Mouse (Mus musculus): ENCODE measurements around the gene Actr8.

DNA sequence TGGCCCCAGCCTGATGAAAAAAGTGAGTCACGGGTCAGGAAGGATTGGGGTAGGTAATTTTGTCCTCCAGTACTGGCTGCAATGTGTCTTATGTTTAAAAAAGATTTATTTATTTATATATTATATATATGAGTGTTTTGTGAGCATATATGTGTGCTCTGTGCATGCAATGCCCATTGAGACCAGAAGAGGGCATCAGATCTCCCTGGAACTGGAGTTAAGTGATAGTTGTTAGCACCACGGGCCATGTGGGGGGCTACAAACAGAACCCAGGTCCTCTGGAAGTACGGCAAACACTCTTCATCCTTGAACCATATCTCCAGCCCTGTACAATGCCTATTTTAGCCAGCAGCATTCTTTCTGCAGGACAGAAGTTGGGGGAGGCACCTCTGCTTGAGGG, 69.9 kb downstream of the Actr8 start:
- TF ChIP-seq POLR2A (IDR thresholded peaks at IDR 0.05; ENCODE audit: borderline replicate concordance, control insufficient read depth, low read depth, low read length) (no peak), CTCF (IDR thresholded peaks at IDR 0.05; ENCODE audit: control insufficient read depth, insufficient read depth, low read length) (peak; percentile 21; the same call in 1 of the 2 replicates)

Data from bone marrow, adult 2 months (tissue).